33 mouse cellular contexts compared by ENCODE assay signal in genomic region chr4:99597781-99598180, GRCm38 (mm10). TPM values are rescaled to one million over a fixed set of nuclear protein-coding genes. Genes with fewer than 3 reads are reported as not detected.
DNase-seq lines count a peak whose midpoint lies in the region; ATAC-seq and TF ChIP-seq lines count a peak whose summit lies in the region.
"Had no signal": no experiment of that assay in that cellular context is flagged by ENCODE, and none has a peak within 500 bp of the region (broad histone marks: within the 10 kb centered on the region; RNA-seq: fewer than 3 reads in every experiment).

No protein-coding gene starts in this region.

- H3K4me2 ChIP-seq in embryonic facial prominence, embryonic 11.5 days (ENCODE audit: low read depth, low read length) = no peak overlapping the region
- H3K4me2 ChIP-seq: embryonic facial prominence, embryonic 13.5 days; forebrain, embryonic 13.5 days; heart, embryonic 11.5 days; hindbrain, embryonic 12.5 days; kidney, embryonic 15.5 days; liver, embryonic 11.5 days; midbrain, embryonic 13.5 days had no signal

- no peak overlapping the region for H3K4me3 ChIP-seq in embryonic facial prominence, embryonic 11.5 days (ENCODE audit: low read depth, low read length)
- H3K4me3 ChIP-seq in embryonic facial prominence, embryonic 10.5 days = no peak overlapping the region
- H3K4me3 ChIP-seq: embryonic facial prominence, embryonic 13.5 days; forebrain, embryonic 13.5 days; hindbrain, embryonic 12.5 days; kidney, embryonic 15.5 days; left cerebral cortex, adult 2 months; midbrain, embryonic 13.5 days had no signal

- DNase-seq in embryonic facial prominence, embryonic 11.5 days (ENCODE audit: low spot score) = peak; percentile 69
- DNase-seq in embryonic facial prominence, embryonic 10.5 days (ENCODE audit: low spot score) = no peak
- peak; percentile 15 for DNase-seq in lung, postnatal 10 days
- no peak for DNase-seq in lung, postnatal 25 days (ENCODE audit: low spot score)
- DNase-seq in brain, embryonic 14.5 days (ENCODE audit: low read depth) = peak; percentile 14
- DNase-seq in mesoderm, embryonic 11.5 days (ENCODE audit: low read depth, low spot score) = peak; percentile 28
- DNase-seq in right cerebral cortex, postnatal 10 days (ENCODE audit: low spot score in 2 of 2) = no peak
- DNase-seq in layer of hippocampus, postnatal 25 days (ENCODE audit: extremely low spot score in 1 of 2, low spot score in 1 of 2) = no peak
- DNase-seq: adrenal gland, postnatal 10 days; B cell, adult 2 months; cerebellum, adult 8-10 months; cerebellum, postnatal 36 days; gastrocnemius, postnatal 10 days; heart, postnatal 10 days; kidney, postnatal 4 days; liver, postnatal 0 days; right cerebral cortex, postnatal 14 days; thymus, postnatal 14 days had no signal

- H3K27ac ChIP-seq in embryonic facial prominence, embryonic 11.5 days (replicated peaks; ENCODE audit: low read depth, low read length) = no peak overlapping the region
- H3K27ac ChIP-seq in embryonic facial prominence, embryonic 10.5 days (replicated peaks) = no peak overlapping the region
- H3K27ac ChIP-seq: embryonic facial prominence, embryonic 13.5 days; forebrain, embryonic 13.5 days; hindbrain, embryonic 12.5 days; kidney, embryonic 15.5 days; left cerebral cortex, adult 2 months; midbrain, embryonic 13.5 days had no signal

- TF ChIP-seq CTCF in brain, embryonic 14.5 days (IDR thresholded peaks at IDR 0.05; ENCODE audit: borderline replicate concordance, extremely low read depth, insufficient read depth, insufficient read length) = no peak

- no peak for ATAC-seq in embryonic facial prominence, embryonic 11.5 days (replicated peaks; ENCODE audit: insufficient number of reproducible peaks, low FRiP score, low TSS enrichment, low read depth)
- ATAC-seq: forebrain, embryonic 13.5 days; intestine, postnatal 0 days; liver, postnatal 0 days; midbrain, embryonic 13.5 days had no signal

- H3K27me3 ChIP-seq in embryonic facial prominence, embryonic 11.5 days (ENCODE audit: control insufficient read depth, insufficient read depth, low read length) = no peaks in the 10 kb centered on the region
- peaks cover 16% of the 10 kb centered on the region for H3K27me3 ChIP-seq in embryonic facial prominence, embryonic 10.5 days (replicated peaks; ENCODE audit: low read depth, poor library complexity, severe bottlenecking)
- H3K27me3 ChIP-seq: CH12.LX; kidney, embryonic 15.5 days had no signal

- H3K4me1 ChIP-seq in embryonic facial prominence, embryonic 11.5 days (ENCODE audit: control insufficient read depth, insufficient read depth, low read length) = no peaks in the 10 kb centered on the region
- H3K4me1 ChIP-seq in embryonic facial prominence, embryonic 10.5 days = no peaks in the 10 kb centered on the region
- H3K4me1 ChIP-seq: embryonic facial prominence, embryonic 13.5 days; kidney, embryonic 15.5 days had no signal

- H3K9me3 ChIP-seq in embryonic facial prominence, embryonic 11.5 days (replicated peaks; ENCODE audit: control insufficient read depth, low read length) = no peaks in the 10 kb centered on the region
- H3K9me3 ChIP-seq in embryonic facial prominence, embryonic 10.5 days = no peaks in the 10 kb centered on the region
- H3K9me3 ChIP-seq: embryonic facial prominence, embryonic 13.5 days; forebrain, embryonic 13.5 days; hindbrain, embryonic 12.5 days; kidney, embryonic 15.5 days; midbrain, embryonic 13.5 days had no signal

- WGBS in embryonic facial prominence, embryonic 11.5 days = 60% methylated on average over 5 of the region's 5 CpGs
- WGBS in embryonic facial prominence, embryonic 10.5 days = 72% methylated on average over 5 of the region's 5 CpGs

- no peaks in the 10 kb centered on the region for H3K36me3 ChIP-seq in embryonic facial prominence, embryonic 11.5 days (replicated peaks; ENCODE audit: control insufficient read depth, insufficient read depth, low read depth, low read length)
- no peaks in the 10 kb centered on the region for H3K36me3 ChIP-seq in embryonic facial prominence, embryonic 10.5 days (replicated peaks)
- H3K36me3 ChIP-seq: embryonic facial prominence, embryonic 13.5 days; G1E; hindbrain, embryonic 12.5 days; kidney, embryonic 15.5 days; midbrain, embryonic 13.5 days had no signal

- no peak overlapping the region for H3K9ac ChIP-seq in embryonic facial prominence, embryonic 11.5 days (replicated peaks; ENCODE audit: low read length)
- H3K9ac ChIP-seq: embryonic facial prominence, embryonic 13.5 days; forebrain, embryonic 13.5 days; hindbrain, embryonic 12.5 days; kidney, embryonic 15.5 days; liver, postnatal 0 days; midbrain, embryonic 13.5 days had no signal

- no peak for TF ChIP-seq POLR2A in brain, embryonic 14.5 days (IDR thresholded peaks at IDR 0.05; ENCODE audit: borderline replicate concordance, extremely low read depth, insufficient read depth, insufficient read length, poor library complexity, severe bottlenecking)

RNA-seq across cellular contexts. Expression of gene Foxd3, which starts 58.3 kb away (rescaled TPM):
- polyA plus RNA-seq in embryonic facial prominence, embryonic 11.5 days (2014; fragmentation: Nextera tagmentation; extraction: Ambion mirVana) = 1.0 and 1.7 TPM in 2 replicates
- 0.42 and 0.69 TPM in 2 replicates for polyA plus RNA-seq in embryonic facial prominence, embryonic 10.5 days (2016; fragmentation: Nextera tagmentation; extraction: Ambion mirVana)
- polyA plus RNA-seq in brain, embryonic 14.5 days (2012; rRNA removed) = 1.4 and 3.2 TPM in 2 replicates
- total RNA-seq in layer of hippocampus, postnatal 25 days (2021) = not detected
- total RNA-seq: CH12.LX; G1E; granulocyte monocyte progenitor cell, adult 5-6 weeks; left cerebral cortex, adult 2 months; left cerebral cortex, postnatal 36 days; megakaryocyte progenitor cell, adult 5-6 weeks had no signal
- polyA plus RNA-seq: forebrain, embryonic 13.5 days; G1E; liver, postnatal 0 days; midbrain, embryonic 13.5 days; testis, adult 2 months had no signal

Comparison
In these comparisons a context has a peak if more than half of its experiments do, and no peak if none do; other contexts are left out.
1. DNase-seq: peak in embryonic facial prominence, embryonic 11.5 days (single experiment), lung, postnatal 10 days (single experiment), brain, embryonic 14.5 days (single experiment) and mesoderm, embryonic 11.5 days (single experiment); none in embryonic facial prominence, embryonic 10.5 days (single experiment), lung, postnatal 25 days (single experiment), right cerebral cortex, postnatal 10 days (0 of 2) and layer of hippocampus, postnatal 25 days (0 of 2).